30 mouse cellular contexts compared by ENCODE assay signal in the genomic region with DNA sequence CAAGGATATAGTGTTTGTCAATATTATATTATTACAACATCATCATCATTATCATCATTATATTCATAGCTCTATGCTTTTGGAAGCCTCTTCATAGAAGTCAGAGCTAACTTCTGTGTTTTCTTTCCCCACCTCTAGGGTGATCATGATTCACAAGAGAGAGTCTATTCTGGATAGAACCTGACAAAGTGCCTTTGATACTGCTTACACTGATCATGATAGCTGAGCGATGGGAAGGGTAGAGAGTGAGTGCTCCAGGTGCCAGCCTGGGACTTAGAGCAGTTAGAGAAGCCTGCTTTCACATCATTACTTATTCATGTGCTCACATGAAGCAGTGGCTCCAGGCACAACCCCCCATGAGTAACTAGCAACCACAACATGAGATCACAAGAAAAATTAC.
"Had no signal": no experiment of that assay in that cellular context is flagged by ENCODE, and none has a peak within 500 bp of the region (broad histone marks: within the 10 kb centered on the region; RNA-seq: fewer than 3 reads in every experiment).

No protein-coding gene starts in this region.

- H3K9me3 ChIP-seq: limb, embryonic 10.5 days; limb, embryonic 12.5 days; limb, embryonic 13.5 days; limb, embryonic 15.5 days; liver, embryonic 12.5 days; liver, embryonic 13.5 days; liver, embryonic 15.5 days; lung, embryonic 15.5 days; megakaryocyte, embryonic 14.5 days; midbrain, embryonic 10.5 days; midbrain, embryonic 12.5 days; neural tube, embryonic 12.5 days had no signal

- DNase-seq: left cerebral cortex, postnatal 4 days; liver; liver, embryonic 13.5 days; liver, postnatal 0 days; lung, adult 18-20 months; lung, adult 2 months; lung, embryonic 14.5 days; lung, postnatal 10 days; lung, postnatal 14 days; lung, postnatal 36 days; lung, postnatal 4 days; midbrain, embryonic 14.5 days had no signal

- H3K9ac ChIP-seq: limb, embryonic 12.5 days; limb, embryonic 13.5 days; limb, embryonic 15.5 days; liver, embryonic 12.5 days; liver, embryonic 13.5 days; liver, embryonic 14.5 days; liver, embryonic 15.5 days; liver, postnatal 0 days; lung, embryonic 14.5 days; lung, embryonic 15.5 days; midbrain, embryonic 12.5 days; neural tube, embryonic 12.5 days had no signal

- H3K27me3 ChIP-seq: limb, embryonic 12.5 days; limb, embryonic 13.5 days; limb, embryonic 15.5 days; liver, embryonic 12.5 days; liver, embryonic 13.5 days; liver, embryonic 15.5 days; lung, embryonic 15.5 days; megakaryocyte, embryonic 14.5 days; midbrain, embryonic 12.5 days; neural tube, embryonic 12.5 days had no signal

- ATAC-seq: liver, embryonic 12.5 days; liver, postnatal 0 days; lung, postnatal 0 days had no signal

- H3K27ac ChIP-seq: left cerebral cortex, adult 2 months; limb, embryonic 10.5 days; limb, embryonic 12.5 days; limb, embryonic 13.5 days; limb, embryonic 15.5 days; liver, embryonic 12.5 days; liver, embryonic 13.5 days; liver, embryonic 14.5 days; liver, embryonic 15.5 days; lung, embryonic 15.5 days; macrophage; midbrain, embryonic 10.5 days; midbrain, embryonic 12.5 days; neural tube, embryonic 12.5 days had no signal

- H3K36me3 ChIP-seq: limb, embryonic 10.5 days; limb, embryonic 12.5 days; limb, embryonic 13.5 days; limb, embryonic 15.5 days; liver, embryonic 12.5 days; liver, embryonic 13.5 days; liver, embryonic 15.5 days; lung, embryonic 15.5 days; midbrain, embryonic 10.5 days; midbrain, embryonic 12.5 days; neural tube, embryonic 12.5 days had no signal

- H3K4me2 ChIP-seq: limb, embryonic 12.5 days; limb, embryonic 13.5 days; limb, embryonic 15.5 days; liver, embryonic 11.5 days; liver, embryonic 12.5 days; liver, embryonic 13.5 days; liver, embryonic 15.5 days; lung, embryonic 14.5 days; lung, embryonic 15.5 days; midbrain, embryonic 11.5 days; midbrain, embryonic 12.5 days; neural tube, embryonic 12.5 days had no signal

- H3K4me3 ChIP-seq: left cerebral cortex, adult 2 months; limb, embryonic 10.5 days; limb, embryonic 12.5 days; limb, embryonic 13.5 days; limb, embryonic 15.5 days; liver, embryonic 12.5 days; liver, embryonic 13.5 days; liver, embryonic 15.5 days; lung, embryonic 15.5 days; megakaryocyte, embryonic 14.5 days; midbrain, embryonic 10.5 days; midbrain, embryonic 12.5 days; myocyte; neural tube, embryonic 12.5 days had no signal

- H3K4me1 ChIP-seq: limb, embryonic 10.5 days; limb, embryonic 12.5 days; limb, embryonic 13.5 days; limb, embryonic 15.5 days; liver, embryonic 12.5 days; liver, embryonic 13.5 days; liver, embryonic 15.5 days; lung, embryonic 15.5 days; megakaryocyte, embryonic 14.5 days; midbrain, embryonic 10.5 days; midbrain, embryonic 12.5 days; neural tube, embryonic 12.5 days had no signal
